Mouse (Mus musculus): Measurements from ENCODE around the gene Ttf1.

DNA sequence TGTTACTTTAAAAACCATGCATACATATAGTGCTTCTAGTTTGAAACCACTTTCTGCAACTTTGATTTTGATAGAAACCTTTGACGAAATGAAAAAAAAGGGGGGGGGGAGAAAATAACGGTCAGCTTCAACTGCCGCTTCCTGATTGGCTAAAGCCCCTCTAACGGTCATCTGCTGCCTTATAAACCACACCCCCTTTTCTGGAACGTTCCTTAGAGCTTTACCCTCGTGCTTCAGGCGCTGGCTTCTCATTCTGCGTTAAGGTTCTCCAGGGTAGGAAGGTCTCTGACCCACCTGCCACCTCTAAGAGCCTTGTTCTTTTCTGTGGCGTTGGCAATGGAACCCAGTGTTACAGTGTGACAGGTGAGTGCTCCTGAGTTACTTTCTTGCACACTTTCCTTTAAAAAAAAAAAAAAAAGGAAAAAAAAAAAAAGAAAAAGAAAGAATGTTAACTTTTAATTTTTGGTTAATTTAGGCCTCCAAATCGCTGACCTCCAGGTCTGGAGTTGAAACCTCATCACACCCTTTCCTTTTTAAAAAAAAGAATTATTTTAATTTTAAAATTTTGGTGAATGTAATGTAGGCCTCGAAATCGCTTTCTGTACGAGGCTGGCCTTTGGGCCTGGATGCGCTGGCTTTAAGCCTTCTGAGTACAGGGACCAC, 64.0 kb downstream of the Ttf1 start, which contains the start of gene Setx:
- TF ChIP-seq TAL1 (IDR thresholded peaks at IDR 0.05; ENCODE audit: low read length) (no peak), GATA1 (IDR thresholded peaks at IDR 0.05; ENCODE audit: low read length) (no peak)
